Mouse (Mus musculus) lung, postnatal 0 days (tissue): ENCODE measurements around the gene Hivep2. TPM values are rescaled to one million over a fixed set of nuclear protein-coding genes. Genes with fewer than 3 reads are reported as not detected.
A peak's percentile ranks its signal among the peaks of the same experiment; 100 is the strongest.

ENCODE experiments used
- ATAC-seq: fragments of 200-750 bp; cut with Nextera tagmentation; 2 replicates; pipeline ENCODE4 v1.8.0; 2017; ENCODE audit warnings: moderate library complexity
- DNase-seq: peaks from one replicate; pipeline ENCODE4 v3.0.0-alpha.2; 2016; ENCODE audit warnings: low spot score
- H3K27ac ChIP-seq: fragments of 300-500 bp; sonication (generic); 2 replicates; pipeline ENCODE4 v1.5.1; 2014; ENCODE audit warnings: antibody characterized with exemption, mild to moderate bottlenecking, low read length, mixed read lengths
- H3K27me3 ChIP-seq: fragments of 300-500 bp; sonication (generic); replicated peaks from 2 replicates; pipeline ENCODE4 v1.6.1; 2014; ENCODE audit warnings: low read length, mixed read lengths; ENCODE audit not compliant: insufficient read depth
- H3K36me3 ChIP-seq: fragments of 300-500 bp; sonication (generic); 2 replicates; pipeline ENCODE4 v1.6.1; 2014; ENCODE audit warnings: low read length, mixed read lengths; ENCODE audit not compliant: insufficient read depth
- H3K4me1 ChIP-seq: fragments of 300-500 bp; sonication (generic); 2 replicates; pipeline ENCODE4 v1.6.1; 2014; ENCODE audit warnings: antibody characterized with exemption, low read depth, low read length, mixed read lengths; ENCODE audit not compliant: insufficient read depth
- H3K4me2 ChIP-seq: fragments of 300-500 bp; sonication (generic); replicated peaks from 2 replicates; pipeline ENCODE4 v1.6.1; 2014; ENCODE audit warnings: low read depth, mild to moderate bottlenecking, low read length, moderate library complexity, mixed read lengths
- H3K4me3 ChIP-seq: fragments of 300-500 bp; sonication (generic); 2 replicates; pipeline ENCODE4 v1.5.1; 2014; ENCODE audit warnings: low read depth, low read length
- H3K9ac ChIP-seq: fragments of 300-500 bp; sonication (generic); replicated peaks from 2 replicates; pipeline ENCODE4 v1.6.1; 2014; ENCODE audit warnings: low read depth, mild to moderate bottlenecking
- H3K9me3 ChIP-seq: fragments of 300-500 bp; sonication (generic); 2 replicates; pipeline ENCODE4 v1.6.1; 2016; ENCODE audit warnings: low read length, mixed read lengths
- CTCF ChIP-seq: IDR thresholded peaks from 2 replicates; pipeline ENCODE4 v1.5.1; 2016; ENCODE audit warnings: antibody characterized with exemption, mild to moderate bottlenecking
- EP300 ChIP-seq: IDR thresholded peaks from 2 replicates; pipeline ENCODE4 v1.6.1; 2016; ENCODE audit warnings: antibody characterized with exemption, mild to moderate bottlenecking, control low read depth
- WGBS: fragments of 180-500 bp; shearing (Covaris S2); extraction: QIAGEN DNeasy Blood & Tissue Kit; methylation state at CpG from one replicate; pipeline ENCODE4 v1.1.7; 2014; 5-methylcytosine and 5-hydroxymethylcytosine counted together
- polyA plus RNA-seq: library from polyadenylated mRNA; unstranded; fragments of >200 nt; fragmentation: Nextera tagmentation; extraction: Ambion mirVana; gene quantifications from 2 replicates; pipeline ENCODE4 v1.2.1, GENCODE M21; 2015

Gene Hivep2
- polyA plus RNA-seq, 1 experiment from 2014 or later: 4.5 TPM

GRCm38 (mm10) chr10:13987336-13987735, 21.5 kb downstream of the Hivep2 start:
- Histone ChIP-seq H3K27ac (no peak overlapping the region), H3K4me2 (no peak overlapping the region), H3K4me1 (peaks cover 2% of the 10 kb centered on the region; the same call in 1 of the 2 replicates), H3K27me3 (no peaks in the 10 kb centered on the region), H3K9ac (no peak overlapping the region), H3K36me3 (no peaks in the 10 kb centered on the region), H3K4me3 (no peak overlapping the region), H3K9me3 (no peaks in the 10 kb centered on the region)
- DNase-seq (no peak), ATAC-seq (no peak)
- TF ChIP-seq EP300 (0 out of 2 replicates have a peak, but pooled peaks have one; percentile 17), CTCF (no peak)
- 46% methylated on average over 3 of the region's 3 CpGs for WGBS

- Histone ChIP-seq H3K36me3 (no peaks in the 10 kb centered on the region), H3K9ac (no peak overlapping the region), H3K4me1 (peaks cover 2% of the 10 kb centered on the region; the same call in 1 of the 2 replicates), H3K9me3 (no peaks in the 10 kb centered on the region), H3K27me3 (no peaks in the 10 kb centered on the region), H3K27ac (no peak overlapping the region), H3K4me3 (no peak overlapping the region), H3K4me2 (no peak overlapping the region)
- peak; percentile 37 for DNase-seq
- no peak for ATAC-seq
- TF ChIP-seq EP300 (no peak), CTCF (no peak)
- 65% methylated on average over 9 of the region's 9 CpGs for WGBS
Measured at GRCm38 (mm10) chr10:13988280-13988679, 22.4 kb downstream of the Hivep2 start.

- H3K36me3 ChIP-seq: no peaks in the 10 kb centered on the region
- H3K4me2 ChIP-seq: no peak overlapping the region
- DNase-seq (no peak), ATAC-seq (no peak)
- H3K9ac ChIP-seq: no peak overlapping the region
- no peaks in the 10 kb centered on the region for H3K9me3 ChIP-seq
- no peak overlapping the region for H3K4me3 ChIP-seq
- H3K27me3 ChIP-seq: no peaks in the 10 kb centered on the region
- TF ChIP-seq CTCF: no peak
- no peak for TF ChIP-seq EP300
- WGBS: 86% methylated on average over 4 of the region's 4 CpGs
- no peak overlapping the region for H3K27ac ChIP-seq
- peaks cover 2% of the 10 kb centered on the region; the same call in 1 of the 2 replicates for H3K4me1 ChIP-seq
Measured at GRCm38 (mm10) chr10:13988757-13989156, 22.9 kb downstream of the Hivep2 start.

- ATAC-seq (no peak), DNase-seq (no peak)
- Histone ChIP-seq H3K4me2 (no peak overlapping the region), H3K9ac (no peak overlapping the region), H3K9me3 (no peaks in the 10 kb centered on the region), H3K4me1 (peaks cover 2% of the 10 kb centered on the region; the same call in 1 of the 2 replicates), H3K27ac (no peak overlapping the region), H3K4me3 (no peak overlapping the region), H3K36me3 (no peaks in the 10 kb centered on the region), H3K27me3 (no peaks in the 10 kb centered on the region)
- TF ChIP-seq EP300: no peak
- no peak for TF ChIP-seq CTCF
- 79% methylated on average over 2 of the region's 2 CpGs for WGBS
Measured at GRCm38 (mm10) chr10:13990842-13991241, 25.0 kb downstream of the Hivep2 start.

GRCm38 (mm10) chr10:13993411-13993810, 27.5 kb downstream of the Hivep2 start:
- 82% methylated on average over 6 of the region's 6 CpGs for WGBS
- H3K27me3 ChIP-seq: no peaks in the 10 kb centered on the region
- no peaks in the 10 kb centered on the region for H3K4me1 ChIP-seq
- ATAC-seq (no peak), DNase-seq (no peak)
- no peak overlapping the region for H3K27ac ChIP-seq
- no peaks in the 10 kb centered on the region for H3K9me3 ChIP-seq
- H3K36me3 ChIP-seq: no peaks in the 10 kb centered on the region
- TF ChIP-seq EP300: no peak
- no peak for TF ChIP-seq CTCF
- H3K4me3 ChIP-seq: no peak overlapping the region
- H3K9ac ChIP-seq: no peak overlapping the region
- no peak overlapping the region for H3K4me2 ChIP-seq

- H3K27me3 ChIP-seq: no peaks in the 10 kb centered on the region
- no peak overlapping the region for H3K4me2 ChIP-seq
- no peaks in the 10 kb centered on the region for H3K4me1 ChIP-seq
- ATAC-seq (no peak), DNase-seq (no peak)
- no peaks in the 10 kb centered on the region for H3K9me3 ChIP-seq
- no peak overlapping the region for H3K27ac ChIP-seq
- H3K36me3 ChIP-seq: no peaks in the 10 kb centered on the region
- H3K9ac ChIP-seq: no peak overlapping the region
- H3K4me3 ChIP-seq: no peak overlapping the region
- TF ChIP-seq CTCF (no peak), EP300 (no peak)
- 74% methylated on average over 4 of the region's 4 CpGs for WGBS
Measured at GRCm38 (mm10) chr10:13997336-13997735, 31.5 kb downstream of the Hivep2 start.
